Mouse (Mus musculus) cortical plate, adult 2 months (tissue): ENCODE data around the gene Gm49369.

ENCODE experiments used
- CTCF ChIP-seq: fragments of 200-500 bp; IDR thresholded peaks from 2 replicates; pipeline ENCODE4 v1.5.1; 2011; ENCODE audit warnings: mild to moderate bottlenecking, control low read depth, low read length; ENCODE audit not compliant: insufficient read depth; ENCODE audit errors: extremely low read depth
- POLR2A ChIP-seq: fragments of 200-500 bp; IDR thresholded peaks from 2 replicates; pipeline ENCODE4 v1.6.1; 2011; ENCODE audit warnings: mild to moderate bottlenecking, low read length, control low read depth; ENCODE audit not compliant: insufficient read depth; ENCODE audit errors: extremely low read depth

- TF ChIP-seq CTCF (0 out of 2 replicates have a peak, but pooled peaks have one; percentile 23), POLR2A (no peak)
Measured at GRCm38 (mm10) chr7:142360743-142361142, 21.7 kb downstream of the Gm49369 start.
